Mouse (Mus musculus) liver, embryonic 14.5 days (tissue): ENCODE results near the gene Snrk.

Source experiments
- CTCF ChIP-seq: IDR thresholded peaks from 2 replicates; pipeline ENCODE4 v1.5.1; 2016; ENCODE audit warnings: antibody characterized with exemption, low read depth, control low read depth
- EP300 ChIP-seq: IDR thresholded peaks from 2 replicates; pipeline ENCODE4 v1.6.1; 2016; ENCODE audit warnings: antibody characterized with exemption, low read depth

DNA sequence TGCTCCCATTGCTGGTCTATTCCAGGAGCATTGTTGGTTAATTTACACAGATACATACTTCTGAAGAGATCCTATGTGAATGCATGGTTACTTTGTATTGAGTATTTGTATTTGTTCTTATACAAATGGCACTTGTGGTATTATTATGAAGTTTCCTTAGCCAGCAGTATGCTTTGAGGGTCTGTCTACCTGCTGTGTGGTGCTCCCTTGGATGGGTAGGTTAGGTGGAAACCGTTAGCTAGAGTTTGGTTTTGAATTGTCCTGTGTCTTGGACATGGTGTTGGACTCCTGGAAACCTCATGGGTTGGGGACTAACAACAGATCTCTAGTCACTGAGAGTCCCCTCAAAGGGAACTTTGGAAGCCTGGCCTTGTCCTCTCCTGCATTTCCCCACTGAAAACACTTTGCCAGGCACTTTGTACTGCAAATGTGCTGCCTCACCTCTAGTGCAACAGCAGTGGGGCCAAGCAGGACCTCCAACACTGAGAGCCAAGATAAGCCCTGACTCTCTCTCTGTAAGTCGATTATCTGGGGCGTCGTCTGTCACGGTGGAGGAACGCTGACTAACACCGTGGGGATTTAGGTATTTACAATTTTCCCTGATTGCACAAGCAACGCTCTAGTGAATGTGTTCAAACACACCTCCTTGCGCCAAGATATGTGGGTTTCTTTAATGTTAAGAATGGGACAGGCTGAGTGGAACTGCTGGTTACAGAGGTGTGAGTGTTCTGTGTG lies 13.3 kb upstream of the Snrk start:
- TF ChIP-seq EP300: peak; percentile 75
- TF ChIP-seq CTCF: no peak
